Mouse (Mus musculus): ENCODE results near the gene Hbs1l.

- TF ChIP-seq POLR2A (IDR thresholded peaks at IDR 0.05; ENCODE audit: borderline replicate concordance, control insufficient read depth, low read depth, low read length) (no peak), CTCF (IDR thresholded peaks at IDR 0.05; ENCODE audit: control insufficient read depth, insufficient read depth, low read length) (no peak)
Observed at GRCm38 (mm10) chr10:21376682-21377473, 81.1 kb downstream of the Hbs1l start, which contains the start of gene Aldh8a1.

Data from bone marrow, adult 2 months (tissue).